9 mouse cellular contexts compared by ENCODE assay signal in the genomic region with DNA sequence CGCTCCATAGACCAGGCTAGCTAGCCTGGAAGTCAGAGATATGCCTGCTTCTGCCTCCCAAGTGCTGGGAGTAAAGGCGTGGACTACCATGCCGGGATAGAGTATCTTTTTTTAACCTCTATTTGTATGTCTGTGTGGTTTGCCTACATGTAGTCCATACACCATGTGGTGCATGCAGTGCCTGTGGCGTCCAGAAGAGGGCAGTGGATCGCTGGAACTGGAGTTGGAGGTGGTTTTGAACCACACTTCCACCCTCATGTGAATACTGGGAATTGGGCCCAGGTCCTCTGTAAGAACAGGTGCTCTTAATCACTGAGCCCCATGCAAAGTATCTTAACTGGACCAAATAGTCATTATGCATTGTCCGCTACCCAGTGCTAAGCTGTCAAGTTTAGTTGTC.
DNase-seq lines count a peak whose midpoint lies in the region; ATAC-seq lines count a peak whose summit lies in the region.
"Had no signal": no experiment of that assay in that cellular context is flagged by ENCODE, and none has a peak within 500 bp of the region (broad histone marks: within the 10 kb centered on the region; RNA-seq: fewer than 3 reads in every experiment).

No protein-coding gene starts in this region.

- no peak overlapping the region for H3K27ac ChIP-seq in hindbrain, embryonic 13.5 days
- H3K27ac ChIP-seq: heart, embryonic 15.5 days had no signal

- no peak overlapping the region for H3K9ac ChIP-seq in hindbrain, embryonic 13.5 days
- H3K9ac ChIP-seq: heart, embryonic 15.5 days had no signal

- 0 out of 2 replicates have a peak, but pooled peaks cover 3% of the 10 kb centered on the region for H3K27me3 ChIP-seq in hindbrain, embryonic 13.5 days
- H3K27me3 ChIP-seq: heart, embryonic 15.5 days had no signal

- DNase-seq in gastrocnemius, adult 18-20 months (ENCODE audit: low spot score): peak; percentile 11
- DNase-seq in gastrocnemius, postnatal 25 days: no peak
- peak; percentile 18 for DNase-seq in right cerebral cortex, postnatal 14 days
- no peak for DNase-seq in right cerebral cortex, postnatal 36 days (ENCODE audit: low spot score in 2 of 2)
- peak; percentile 17 to 66 for DNase-seq in kidney, postnatal 36 days
- peak; percentile 72 for DNase-seq in thymus, postnatal 14 days

- H3K9me3 ChIP-seq in hindbrain, embryonic 13.5 days: no peaks in the 10 kb centered on the region
- H3K9me3 ChIP-seq: heart, embryonic 15.5 days had no signal

- H3K4me2 ChIP-seq in hindbrain, embryonic 13.5 days: no peak overlapping the region
- H3K4me2 ChIP-seq: heart, embryonic 15.5 days had no signal

- no peak overlapping the region for H3K4me3 ChIP-seq in hindbrain, embryonic 13.5 days
- H3K4me3 ChIP-seq: heart, embryonic 15.5 days had no signal

- no peaks in the 10 kb centered on the region for H3K36me3 ChIP-seq in hindbrain, embryonic 13.5 days
- H3K36me3 ChIP-seq: heart, embryonic 15.5 days had no signal

- no peak for ATAC-seq in monocyte, adult 5-6 weeks (replicated peaks; ENCODE audit: insufficient number of reproducible peaks, low FRiP score, low TSS enrichment, poor library complexity, severe bottlenecking)
- ATAC-seq in hindbrain, embryonic 13.5 days (ENCODE audit: low FRiP score): no peak

- peaks cover 14% of the 10 kb centered on the region for H3K4me1 ChIP-seq in hindbrain, embryonic 13.5 days (replicated peaks)
- H3K4me1 ChIP-seq: heart, embryonic 15.5 days had no signal

- 62% methylated on average over 6 of the region's 6 CpGs for WGBS in hindbrain, embryonic 13.5 days

Comparison
In these comparisons a context has a peak if more than half of its experiments do, and no peak if none do; other contexts are left out.
1. DNase-seq: peak in gastrocnemius, adult 18-20 months (single experiment), right cerebral cortex, postnatal 14 days (single experiment), kidney, postnatal 36 days (2 of 2) and thymus, postnatal 14 days (single experiment); none in gastrocnemius, postnatal 25 days (single experiment) and right cerebral cortex, postnatal 36 days (0 of 2).